Mouse (Mus musculus) heart, embryonic 10.5 days (tissue): Measurements from ENCODE around the gene Zkscan5. TPM values are rescaled to one million over a fixed set of nuclear protein-coding genes. Genes with fewer than 3 reads are reported as not detected.
A peak's percentile ranks its signal among the peaks of the same experiment; 100 is the strongest.
"Not testable (repeated sequence)": the region's sequence is repeated elsewhere in the genome, so short reads cannot be mapped to it uniquely, and the experiment has no call there.

Experiments
- DNase-seq: peaks from one replicate; pipeline ENCODE4 v3.0.0-alpha.2; 2017; ENCODE audit warnings: low spot score
- H3K27ac ChIP-seq: fragments of 300-500 bp; sonication (generic); 2 replicates; pipeline ENCODE4 v1.5.1; 2016; ENCODE audit warnings: mild to moderate bottlenecking
- H3K27me3 ChIP-seq: fragments of 300-500 bp; sonication (generic); 2 replicates; pipeline ENCODE4 v1.6.1; 2016; ENCODE audit warnings: mild to moderate bottlenecking; ENCODE audit not compliant: poor library complexity, insufficient read depth, severe bottlenecking
- H3K36me3 ChIP-seq: fragments of 300-500 bp; sonication (generic); 2 replicates; pipeline ENCODE4 v1.6.1; 2016; ENCODE audit warnings: mild to moderate bottlenecking, moderate library complexity
- H3K4me1 ChIP-seq: fragments of 300-500 bp; sonication (generic); 2 replicates; pipeline ENCODE4 v1.6.1; 2016; ENCODE audit warnings: mild to moderate bottlenecking
- H3K4me3 ChIP-seq: fragments of 300-500 bp; sonication (generic); 2 replicates; pipeline ENCODE4 v1.5.1; 2016; ENCODE audit warnings: mild to moderate bottlenecking, moderate library complexity
- H3K9me3 ChIP-seq: fragments of 300-500 bp; sonication (generic); 2 replicates; pipeline ENCODE4 v1.6.1; 2016; ENCODE audit warnings: mild to moderate bottlenecking, moderate library complexity
- WGBS: fragments of 180-500 bp; shearing (Covaris S2); methylation state at CpG from one replicate; pipeline ENCODE4 v1.1.7; 2016; 5-methylcytosine and 5-hydroxymethylcytosine counted together
- polyA plus RNA-seq: library from polyadenylated mRNA; unstranded; fragments of >200 nt; fragmentation: Nextera tagmentation; extraction: Ambion mirVana; gene quantifications from 2 replicates; pipeline ENCODE4 v1.2.1, GENCODE M21; 2016

The Zkscan5 gene
- polyA plus RNA-seq, 1 experiment from 2014 or later = 11.8 TPM

GRCm38 (mm10) chr5:145219981-145220380 is 15.6 kb downstream of the Zkscan5 start:
- Histone ChIP-seq H3K4me3 (no peak overlapping the region), H3K27ac (no peak overlapping the region), H3K9me3 (no peaks in the 10 kb centered on the region), H3K36me3 (peaks cover 51% of the 10 kb centered on the region), H3K4me1 (no peaks in the 10 kb centered on the region), H3K27me3 (no peaks in the 10 kb centered on the region)
- no peak for DNase-seq
- WGBS = 89% methylated on average over 8 of the region's 8 CpGs

GRCm38 (mm10) chr5:145222840-145223239 is 18.5 kb downstream of the Zkscan5 start:
- Histone ChIP-seq H3K9me3 (no peaks in the 10 kb centered on the region), H3K4me3 (no peak overlapping the region), H3K36me3 (peaks cover 42% of the 10 kb centered on the region), H3K4me1 (no peaks in the 10 kb centered on the region), H3K27ac (no peak overlapping the region), H3K27me3 (no peaks in the 10 kb centered on the region)
- DNase-seq = no peak
- WGBS = 80% methylated on average over 5 of the region's 5 CpGs

GRCm38 (mm10) chr5:145223395-145223794 is 19.0 kb downstream of the Zkscan5 start:
- 80% methylated on average over 12 of the region's 12 CpGs for WGBS
- Histone ChIP-seq H3K27me3 (no peaks in the 10 kb centered on the region), H3K4me3 (no peak overlapping the region), H3K36me3 (peaks cover 36% of the 10 kb centered on the region), H3K9me3 (no peaks in the 10 kb centered on the region), H3K27ac (no peak overlapping the region), H3K4me1 (no peaks in the 10 kb centered on the region)
- no peak for DNase-seq

- Histone ChIP-seq H3K36me3 (peaks cover 7% of the 10 kb centered on the region), H3K4me3 (no peak overlapping the region), H3K27ac (no peak overlapping the region), H3K9me3 (no peaks in the 10 kb centered on the region), H3K27me3 (no peaks in the 10 kb centered on the region), H3K4me1 (peaks cover 11% of the 10 kb centered on the region; the same call in 1 of the 2 replicates)
- WGBS = 61% methylated on average over 2 of the region's 2 CpGs
- no peak for DNase-seq
These were observed 22.1 kb downstream of the Zkscan5 start for GRCm38 (mm10) chr5:145226453-145226852.

GRCm38 (mm10) chr5:145229283-145229682 is 24.9 kb downstream of the Zkscan5 start:
- DNase-seq, H3K27ac ChIP-seq, H3K27me3 ChIP-seq, H3K9me3 ChIP-seq, H3K4me3 ChIP-seq: not testable (repeated sequence)
- peaks cover 12% of the 10 kb centered on the region for H3K36me3 ChIP-seq
- H3K4me1 ChIP-seq = peaks cover 18% of the 10 kb centered on the region; the same call in 1 of the 2 replicates
- WGBS = 78% methylated on average over 6 of the region's 6 CpGs

- 89% methylated on average over 4 of the region's 4 CpGs for WGBS
- H3K4me3 ChIP-seq = peak overlapping the region; percentile 100; the same call in 1 of the 2 replicates
These were observed 26.3 kb downstream of the Zkscan5 start for GRCm38 (mm10) chr5:145230641-145231040.

GRCm38 (mm10) chr5:145231367-145231871 is 27.1 kb downstream of the Zkscan5 start, which contains the start of gene Zfp655:
Gene Zfp655 (plus strand): TSS chr5:145231715.
- Histone ChIP-seq H3K27me3 (no peaks in the 10 kb centered on the region), H3K4me1 (peaks cover 18% of the 10 kb centered on the region; the same call in 1 of the 2 replicates), H3K9me3 (no peaks in the 10 kb centered on the region), H3K36me3 (peaks cover 33% of the 10 kb centered on the region), H3K27ac (peak within 1 kb of the TSS; percentile 96), H3K4me3 (peak within 1 kb of the TSS; percentile 100)
- DNase-seq = peak; percentile 99
- WGBS = under 1% methylated on average over 42 of the region's 42 CpGs

More at GRCm38 (mm10) chr5:145230641-145231040, 26.3 kb downstream of the Zkscan5 start:
- H3K36me3 ChIP-seq = peaks cover 26% of the 10 kb centered on the region
- H3K9me3 ChIP-seq = no peaks in the 10 kb centered on the region
- H3K27ac ChIP-seq = peak overlapping the region; percentile 96
- no peak for DNase-seq
- H3K4me1 ChIP-seq = peaks cover 18% of the 10 kb centered on the region; the same call in 1 of the 2 replicates
- H3K27me3 ChIP-seq = no peaks in the 10 kb centered on the region

GRCm38 (mm10) chr5:145231893-145232411 is 27.6 kb downstream of the Zkscan5 start:
- Histone ChIP-seq H3K4me3 (peak overlapping the region; percentile 100), H3K4me1 (peaks cover 18% of the 10 kb centered on the region; the same call in 1 of the 2 replicates), H3K36me3 (peaks cover 37% of the 10 kb centered on the region), H3K27ac (peak overlapping the region; percentile 96), H3K9me3 (no peaks in the 10 kb centered on the region), H3K27me3 (no peaks in the 10 kb centered on the region)
- peak; percentile 81 for DNase-seq
- WGBS = under 1% methylated on average over 44 of the region's 49 CpGs

- H3K4me1 ChIP-seq = peaks cover 18% of the 10 kb centered on the region; the same call in 1 of the 2 replicates
- no peak for DNase-seq
- peaks cover 62% of the 10 kb centered on the region for H3K36me3 ChIP-seq
- no peaks in the 10 kb centered on the region for H3K27me3 ChIP-seq
- H3K27ac ChIP-seq = no peak overlapping the region
- no peak overlapping the region for H3K4me3 ChIP-seq
- H3K9me3 ChIP-seq = no peaks in the 10 kb centered on the region
These were observed 30.3 kb downstream of the Zkscan5 start for GRCm38 (mm10) chr5:145234636-145235035.

- 92% methylated on average over 3 of the region's 3 CpGs for WGBS
- Histone ChIP-seq H3K4me3 (no peak overlapping the region), H3K27ac (no peak overlapping the region), H3K36me3 (peaks cover 75% of the 10 kb centered on the region), H3K4me1 (no peaks in the 10 kb centered on the region), H3K9me3 (no peaks in the 10 kb centered on the region), H3K27me3 (no peaks in the 10 kb centered on the region)
- DNase-seq = no peak
These were observed 45.2 kb downstream of the Zkscan5 start for GRCm38 (mm10) chr5:145249520-145249919.

Other genes with a start within 250 kb of the Zkscan5 start
- gene Smurf1, start 238.7 kb upstream of the Zkscan5 start, polyA plus RNA-seq = 15.5 and 16.1 TPM in 2 replicates
- gene Gm4871, start 171.8 kb upstream of the Zkscan5 start, polyA plus RNA-seq = not detected in 2 replicates
- not detected in 2 replicates for gene 1700018F24Rik, start 161.6 kb upstream of the Zkscan5 start, polyA plus RNA-seq
- 113 and 117 TPM in 2 replicates for gene Arpc1a, start 120.7 kb upstream of the Zkscan5 start, polyA plus RNA-seq
- gene Kpna7, start 120.5 kb upstream of the Zkscan5 start, polyA plus RNA-seq = not detected in 2 replicates
- gene Arpc1b, start 90.3 kb upstream of the Zkscan5 start, polyA plus RNA-seq = 195 and 218 TPM in 2 replicates
- gene Pdap1, start 64.3 kb upstream of the Zkscan5 start, polyA plus RNA-seq = 79.4 and 86.3 TPM in 2 replicates
- 162 and 200 TPM in 2 replicates for gene Bud31, start 64.2 kb upstream of the Zkscan5 start, polyA plus RNA-seq
- gene Ptcd1, start 37.5 kb upstream of the Zkscan5 start, polyA plus RNA-seq = 14.6 and 15.0 TPM in 2 replicates
- gene Cpsf4, start 37.3 kb upstream of the Zkscan5 start, polyA plus RNA-seq = 38.8 and 53.3 TPM in 2 replicates
- 717 and 837 TPM in 2 replicates for gene Atp5j2, start 12.5 kb upstream of the Zkscan5 start, polyA plus RNA-seq
- gene Zkscan14, start 2.7 kb upstream of the Zkscan5 start, polyA plus RNA-seq = 6.1 TPM in 2 replicates
- gene Zfp655, start 27.2 kb downstream of the Zkscan5 start, polyA plus RNA-seq = 32.5 and 38.0 TPM in 2 replicates
- 0.16 and 0.33 TPM in 2 replicates for gene Zscan25, start 75.9 kb downstream of the Zkscan5 start, polyA plus RNA-seq
- not detected in 2 replicates for gene Cyp3a57, start 140.7 kb downstream of the Zkscan5 start, polyA plus RNA-seq